In the genomic region with DNA sequence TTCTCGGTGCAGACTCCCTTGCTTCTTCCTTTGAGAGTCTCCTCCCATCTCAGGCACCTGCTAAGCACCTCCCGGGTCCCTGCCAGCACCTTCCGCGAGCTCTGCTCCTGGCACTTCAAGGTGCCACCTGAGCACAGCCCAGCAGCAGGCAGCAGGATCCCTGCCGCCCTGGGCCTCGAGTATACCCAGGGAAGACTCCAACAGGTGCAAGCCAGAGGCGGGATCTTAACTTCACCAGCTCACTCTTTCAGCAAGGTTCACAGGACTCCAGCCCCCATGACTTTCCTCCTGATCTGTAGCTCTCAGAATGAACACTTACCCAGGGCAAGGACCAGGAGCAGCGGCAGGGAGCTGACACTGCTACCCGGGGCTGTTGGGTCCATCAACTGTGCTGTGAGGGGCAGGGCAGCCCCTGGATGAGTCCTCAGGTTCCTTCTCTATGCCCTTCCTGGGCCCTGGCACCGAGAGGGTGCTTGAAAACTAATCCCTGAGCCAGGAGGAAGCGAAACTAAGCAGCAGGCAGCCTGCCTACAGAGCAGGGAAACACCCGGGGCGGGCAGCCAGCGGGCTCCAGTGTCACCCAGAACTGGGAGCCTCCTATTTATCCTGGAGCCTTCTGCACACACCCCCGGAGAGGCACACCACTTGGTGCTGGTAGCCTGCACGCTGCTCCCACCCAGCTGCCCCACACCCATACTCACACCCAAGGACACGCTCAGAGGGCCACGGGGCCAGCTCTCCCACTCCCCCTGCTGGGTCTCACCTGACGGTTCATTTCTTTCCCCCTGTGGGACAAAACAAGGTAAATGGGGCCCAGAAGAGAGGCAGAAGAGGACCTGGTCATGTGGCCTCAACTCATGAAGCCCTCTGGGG, we compare ENCODE assay signal across 8 mouse cellular contexts. TPM values are rescaled to one million over a fixed set of nuclear protein-coding genes. Genes with fewer than 3 reads are reported as not detected.
DNase-seq lines count a peak whose midpoint lies in the region; ATAC-seq lines count a peak whose summit lies in the region.

Gene Btc (minus strand): TSS at position 656 of the 873 bp plus-strand sequence.

- intact Hi-C loops in gastrocnemius, postnatal 14 days (cut with DNase I; ENCODE audit: low total_unique reads) = no loop called here
- intact Hi-C loops in left cerebral cortex, postnatal 25 days (cut with DNase I) = loop anchor here (10.0 kb wide), 1 partner anchor 458 kb away; no protein-coding TSS in a partner anchor

- DNase-seq in NIH3T3 (ENCODE audit: low read depth) = peak; percentile 54
- peak; percentile 83 for DNase-seq in gastrocnemius, postnatal 14 days
- peak; percentile 27 to 53 for DNase-seq in left cerebral cortex, postnatal 25 days (ENCODE audit: low spot score in 2 of 2)
- DNase-seq in mesoderm, embryonic 11.5 days (ENCODE audit: low read depth, low spot score) = peak; percentile 18
- DNase-seq in right cerebral cortex, postnatal 14 days = peak; percentile 57
- DNase-seq in urinary bladder, postnatal 36 days (ENCODE audit: low spot score in 2 of 2) = peak; percentile 64 to 82

- ATAC-seq in common myeloid progenitor, adult 5-6 weeks (replicated peaks; ENCODE audit: low read depth, poor library complexity, severe bottlenecking) = peak; percentile 89
- peak; percentile 70 for ATAC-seq in inflammation-experienced regulatory T-cells, adult 6 months

RNA-seq across cellular contexts. Expression of gene Btc, which starts in this region (rescaled TPM):
- 0.18 and 0.97 TPM in 2 replicates for total RNA-seq in common myeloid progenitor, adult 5-6 weeks (2017)
- under 1 TPM in 1 of 2 experiments, not detected in 1; 0.14 TPM for total RNA-seq in gastrocnemius, postnatal 14 days (2021)
- under 1 TPM; 0.16 to 0.36 (median 0.20) TPM for polyA plus RNA-seq in inflammation-experienced regulatory T-cells, adult 6 months (2017; shearing (Covaris generic))
- total RNA-seq in left cerebral cortex, postnatal 25 days (2021) = under 1 TPM; 0.43 to 0.48 TPM

Comparison
In these comparisons a context has a peak if more than half of its experiments do, and no peak if none do; other contexts are left out.
1. Peak in every context shown above with its lines: DNase-seq and ATAC-seq.
2. Peak in ATAC-seq in common myeloid progenitor, adult 5-6 weeks; RNA of the gene not detected or under 1 TPM.
3. Peak in DNase-seq in gastrocnemius, postnatal 14 days; RNA of the gene not detected or under 1 TPM.
4. Peak in ATAC-seq in inflammation-experienced regulatory T-cells, adult 6 months; RNA of the gene not detected or under 1 TPM.
5. Peak in DNase-seq in left cerebral cortex, postnatal 25 days; RNA of the gene not detected or under 1 TPM.
6. DNase-seq: peak in every context shown above with its lines; median percentile 83 in gastrocnemius, postnatal 14 days; 73 in urinary bladder, postnatal 36 days; 57 in right cerebral cortex, postnatal 14 days; 54 in NIH3T3; 40 in left cerebral cortex, postnatal 25 days; 18 in mesoderm, embryonic 11.5 days.